Mouse (Mus musculus): ENCODE measurements around the gene Hcfc1r1.
A peak's percentile ranks its signal among the peaks of the same experiment; 100 is the strongest.

Gene Hcfc1r1

DNA sequence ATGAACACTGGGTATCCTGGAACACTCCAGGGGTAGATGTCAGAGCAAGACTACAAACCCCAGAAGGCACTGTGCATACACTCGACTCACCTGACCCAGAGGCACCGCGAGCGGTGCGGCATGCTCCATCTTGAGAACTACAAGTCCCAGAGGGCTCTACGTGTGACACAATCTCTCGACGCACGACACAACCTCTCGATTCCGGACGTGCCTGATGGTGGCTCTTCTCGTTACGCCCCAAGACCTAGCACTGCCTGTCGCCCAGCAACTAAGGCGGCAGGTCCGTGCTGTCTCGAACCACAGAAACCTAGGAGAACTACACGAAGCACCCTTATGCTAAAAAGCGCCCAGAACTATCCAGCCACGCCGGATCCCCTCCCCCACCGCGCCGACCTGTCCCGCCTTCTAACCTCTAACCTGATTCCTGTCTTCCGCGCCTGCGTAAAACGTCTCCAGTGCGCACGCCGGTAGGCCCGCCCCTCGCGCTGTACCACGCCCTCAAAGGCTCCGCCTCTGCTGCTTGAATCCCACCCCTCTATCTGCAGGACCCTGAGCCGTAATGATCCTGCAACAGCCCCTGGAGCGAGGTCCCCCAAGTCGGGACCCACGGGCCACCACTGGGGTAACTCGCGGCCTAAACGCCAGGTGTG lies at the start of gene Hcfc1r1, which contains the start of gene Thoc6:
Gene Hcfc1r1, plus strand, starts transcription at position 173 of the 650 bp plus-strand sequence.
Gene Thoc6, minus strand, starts transcription at position 459 of the 650 bp plus-strand sequence.
- peak; percentile 96 for DNase-seq

GRCm38 (mm10) chr17:23627813-23628212 lies 45.6 kb upstream of the Hcfc1r1 start:
- DNase-seq = no peak

DNA sequence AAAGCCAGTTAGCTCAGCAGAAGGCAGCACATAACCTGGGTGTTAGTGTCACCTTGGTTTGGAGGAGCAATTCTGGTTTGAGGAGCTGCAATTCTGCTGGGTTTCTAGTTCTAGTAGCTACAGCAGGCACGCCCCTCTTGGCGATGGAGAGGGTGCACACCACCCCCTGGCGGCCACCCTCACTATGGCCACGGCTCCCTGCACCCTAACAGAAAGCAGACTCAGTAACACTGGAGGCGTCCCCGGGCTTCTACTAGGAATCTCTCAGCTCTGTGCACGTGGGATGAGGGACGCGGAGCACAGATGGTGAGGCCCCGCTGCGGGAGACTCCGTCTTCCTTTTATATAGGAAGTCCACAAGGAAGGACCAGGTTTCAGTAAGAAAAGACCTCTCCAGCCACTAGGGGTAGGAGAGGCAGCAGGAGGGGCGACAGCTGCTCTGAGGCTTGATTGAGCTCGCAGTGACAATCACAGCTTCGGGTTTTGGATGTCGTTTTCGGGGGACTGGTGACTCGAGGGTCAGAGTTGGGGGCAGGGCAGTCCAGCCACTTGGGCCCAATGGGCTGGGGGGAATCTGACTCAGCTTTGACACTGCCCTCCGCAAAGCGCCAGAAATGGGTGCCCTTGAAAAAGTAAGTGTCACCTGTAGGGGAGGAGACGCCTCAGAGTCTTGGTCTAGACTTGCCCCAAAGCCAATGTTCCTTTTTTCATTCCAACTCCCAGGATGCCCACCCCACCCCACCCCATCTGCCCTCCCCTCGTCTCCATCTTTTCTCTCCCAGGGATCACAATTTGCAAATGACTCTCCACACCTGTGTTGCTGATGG lies 43.0 kb upstream of the Hcfc1r1 start:
- peak; percentile 87 for DNase-seq

DNA sequence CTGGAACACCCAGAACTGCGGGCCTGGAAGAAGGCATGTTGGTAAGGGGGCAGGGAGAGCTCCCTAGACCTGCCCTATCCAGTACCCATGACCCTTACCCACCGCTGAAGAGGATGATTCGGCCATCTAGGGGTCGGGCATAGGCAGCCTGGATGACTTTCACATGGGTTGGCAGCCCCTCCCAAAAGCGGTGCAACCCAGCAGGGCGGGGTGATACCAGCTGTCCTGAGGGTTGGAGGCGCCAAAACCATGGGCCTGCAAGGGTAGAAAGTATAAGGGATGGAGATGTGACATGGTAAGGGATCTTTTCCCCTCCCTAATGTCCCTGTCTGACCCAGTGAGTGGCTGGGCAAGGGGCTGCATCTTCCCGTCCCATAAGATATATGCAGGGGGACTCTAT lies 42.2 kb upstream of the Hcfc1r1 start:
- no peak for DNase-seq

GRCm38 (mm10) chr17:23644613-23645495 lies 28.5 kb upstream of the Hcfc1r1 start, which contains the start of gene Mmp25:
TSS of gene Mmp25 (minus strand) at chr17:23645277.
- DNase-seq = no peak

GRCm38 (mm10) chr17:23645894-23646293 lies 27.5 kb upstream of the Hcfc1r1 start:
- DNase-seq = no peak

DNA sequence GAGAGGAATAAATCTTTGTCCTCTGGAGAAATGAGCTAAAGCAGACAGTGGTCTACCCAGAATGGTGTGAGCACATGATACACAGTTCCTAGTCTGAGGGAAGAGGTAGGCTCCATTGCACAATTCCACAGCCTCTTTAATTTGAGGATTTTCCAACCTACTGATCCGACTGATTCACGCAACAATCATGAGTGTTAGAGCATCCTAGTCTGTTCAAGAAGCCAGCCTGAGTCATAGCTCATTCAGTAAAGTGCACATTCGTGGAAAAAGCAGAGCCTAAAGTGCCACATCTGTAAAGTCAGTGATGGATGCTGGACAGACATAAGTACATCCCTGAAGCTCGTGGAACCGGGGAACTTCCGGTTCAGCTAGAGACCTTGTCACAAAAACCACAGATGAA lies 22.0 kb upstream of the Hcfc1r1 start:
- DNase-seq = no peak

- no peak for DNase-seq
These were observed 20.1 kb upstream of the Hcfc1r1 start for GRCm38 (mm10) chr17:23653324-23653723.

DNA sequence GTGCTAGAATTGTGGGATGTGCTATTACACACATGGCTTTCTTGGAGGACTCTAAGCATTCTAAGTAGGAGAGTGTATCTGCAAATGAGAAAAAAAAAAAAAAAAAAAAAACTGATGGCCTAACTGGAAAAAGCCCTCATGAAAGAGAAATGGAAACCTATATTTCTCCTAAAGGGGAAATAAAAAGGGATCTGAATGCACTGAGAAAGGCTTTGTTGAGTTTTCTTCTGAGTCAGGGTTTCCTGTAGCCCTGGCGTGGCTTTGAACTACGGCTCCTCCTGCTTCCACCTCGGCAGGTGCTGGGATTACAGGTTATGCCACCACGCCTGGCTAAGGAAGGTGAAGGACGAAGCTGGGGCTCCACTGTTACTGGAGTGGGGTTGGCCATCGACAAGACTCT lies 19.4 kb upstream of the Hcfc1r1 start:
- no peak for DNase-seq

DNA sequence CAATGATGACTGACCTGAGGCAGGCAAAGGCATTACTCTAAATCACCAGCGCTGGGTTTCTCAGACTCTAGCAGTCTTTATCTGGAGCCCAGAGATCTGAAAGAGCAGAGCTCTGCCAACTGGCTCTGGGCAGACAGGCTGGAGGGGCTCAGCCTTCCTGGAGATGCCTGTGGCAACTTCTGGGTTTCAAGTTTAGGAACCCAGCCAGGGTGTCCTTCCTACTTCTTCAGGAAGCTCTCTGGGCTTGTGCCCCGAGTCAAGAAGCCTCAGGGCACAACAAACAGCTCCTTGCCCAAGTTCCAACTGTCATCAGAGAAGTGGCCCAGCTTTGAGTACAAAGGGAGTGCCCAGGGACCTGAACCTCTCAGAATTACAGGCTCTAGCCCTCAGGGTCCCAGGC lies 19.0 kb upstream of the Hcfc1r1 start:
- DNase-seq = no peak

GRCm38 (mm10) chr17:23658450-23658849 lies 14.9 kb upstream of the Hcfc1r1 start:
- DNase-seq = no peak

DNA sequence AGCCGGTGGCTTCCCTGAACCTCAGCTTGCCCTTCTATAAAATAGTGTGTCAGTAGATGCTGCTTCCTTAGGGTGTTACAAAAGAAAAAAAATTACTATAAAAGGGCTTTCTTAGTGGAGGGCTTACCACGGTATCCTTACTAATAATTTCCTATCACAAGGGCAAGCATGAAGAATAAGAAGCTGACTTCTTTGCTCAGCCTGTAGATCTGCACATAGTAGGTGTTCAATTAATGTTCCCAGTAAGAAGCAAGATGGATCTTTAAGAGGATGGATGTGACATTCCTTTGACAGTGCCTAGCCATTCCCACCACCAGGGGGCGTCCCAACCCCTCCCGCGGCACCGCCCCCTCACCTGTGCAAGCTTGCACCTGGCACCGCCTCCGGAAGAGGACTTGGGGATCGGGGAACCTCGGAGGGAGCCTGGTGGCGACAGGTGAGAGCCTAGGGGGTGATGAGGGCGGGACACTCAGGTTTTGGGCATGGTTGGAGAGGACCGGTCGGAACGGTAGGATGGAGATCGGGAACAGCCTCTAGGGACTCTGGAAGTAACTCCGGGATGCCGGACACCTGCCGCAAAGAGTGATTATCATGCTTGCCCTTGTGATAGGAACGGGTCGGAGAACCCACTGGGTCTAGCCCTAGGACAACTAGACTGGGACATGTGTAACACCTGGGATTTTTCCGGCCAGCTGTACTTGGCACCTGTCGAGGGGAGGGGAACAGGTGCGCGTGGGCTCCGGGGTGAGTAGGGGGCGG lies 13.1 kb upstream of the Hcfc1r1 start, which contains the start of gene Bicdl2:
Gene Bicdl2, plus strand, starts transcription at position 390 of the 759 bp plus-strand sequence.
- no peak for DNase-seq

- no peak for DNase-seq
These were observed 12.6 kb upstream of the Hcfc1r1 start for GRCm38 (mm10) chr17:23660876-23661200.

- DNase-seq = no peak
These were observed 11.9 kb upstream of the Hcfc1r1 start for GRCm38 (mm10) chr17:23661526-23661925.

DNA sequence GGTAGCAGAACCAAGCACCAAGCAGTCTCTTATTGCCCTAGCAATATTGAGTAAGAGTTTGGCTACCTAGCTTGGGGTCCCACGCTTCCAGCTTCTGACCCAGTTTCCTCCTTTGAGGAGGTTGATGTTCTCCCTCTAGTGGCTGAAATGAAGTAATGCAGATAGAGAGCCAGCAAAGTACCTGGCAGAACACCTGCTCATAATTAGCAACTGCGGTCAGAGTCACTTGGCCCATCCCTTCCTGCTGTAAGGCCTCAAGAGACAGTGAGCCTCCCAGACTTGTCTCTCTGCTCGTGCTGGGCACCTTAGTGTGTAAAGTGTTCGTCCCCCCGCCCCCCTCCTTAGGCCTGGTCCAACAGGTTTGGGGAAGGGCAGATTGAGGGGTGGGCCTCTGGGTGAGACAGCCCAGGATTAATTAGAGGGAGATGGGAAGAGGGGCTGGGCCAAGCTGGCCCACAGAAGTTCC lies 8.8 kb upstream of the Hcfc1r1 start:
- DNase-seq = no peak

DNA sequence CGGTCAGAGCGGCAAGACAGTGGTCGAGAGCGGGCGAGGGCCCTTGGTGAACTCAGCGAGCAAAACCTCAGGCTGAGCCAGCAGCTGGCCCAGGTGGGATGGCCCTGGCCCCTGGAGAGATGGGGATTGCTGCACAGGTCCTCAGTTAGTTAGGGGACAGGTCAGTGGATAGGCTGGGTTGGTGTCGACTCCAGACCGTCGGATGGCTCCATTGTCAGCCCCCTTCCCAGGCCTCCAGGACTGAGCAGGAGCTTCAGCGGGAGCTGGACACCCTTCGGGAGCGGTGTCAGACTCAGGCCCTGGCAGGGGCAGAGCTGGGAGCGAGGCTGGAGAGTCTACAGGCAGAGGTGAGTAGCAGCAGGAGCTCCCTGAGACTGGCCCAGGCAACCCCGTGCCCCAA lies 7.9 kb upstream of the Hcfc1r1 start:
- DNase-seq = no peak

- no peak for DNase-seq
These were observed 2.8 kb upstream of the Hcfc1r1 start for GRCm38 (mm10) chr17:23670516-23671074.

DNA sequence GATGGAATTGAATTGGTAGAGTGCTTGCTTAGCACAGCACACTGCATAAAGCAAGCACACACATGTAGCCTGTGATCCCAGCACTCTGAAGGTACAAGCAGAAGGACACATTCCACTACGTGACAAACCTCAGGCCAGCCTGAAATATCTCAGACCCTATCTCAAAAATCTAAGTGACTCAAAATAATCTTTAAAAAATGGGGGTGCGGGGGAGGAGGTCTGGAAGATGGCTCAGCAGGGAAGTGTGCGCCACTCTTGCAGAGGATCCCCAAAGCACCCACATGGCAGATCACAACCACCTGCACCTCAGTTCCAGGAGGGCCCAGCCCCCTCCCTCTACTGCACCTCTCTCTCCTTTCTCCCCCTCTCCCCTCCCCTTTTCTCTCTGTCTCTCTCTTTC lies 1.9 kb upstream of the Hcfc1r1 start:
- DNase-seq = no peak

- no peak for DNase-seq
These were observed 635 bp upstream of the Hcfc1r1 start for GRCm38 (mm10) chr17:23672761-23673160.

- no peak for DNase-seq
These were observed 1.0 kb downstream of the Hcfc1r1 start for GRCm38 (mm10) chr17:23674271-23674952.

GRCm38 (mm10) chr17:23675127-23675526 lies 1.7 kb downstream of the Hcfc1r1 start:
- no peak for DNase-seq
